Mouse (Mus musculus) gonadal fat pad, adult 2 months (tissue): Measurements from ENCODE around the gene Krt75. TPM values are rescaled to one million over a fixed set of nuclear protein-coding genes. Genes with fewer than 3 reads are reported as not detected.

ENCODE experiments used
- DNase-seq: peaks from one replicate; pipeline ENCODE4 v3.0.0-alpha.2; 2012; ENCODE audit warnings: low read depth
- polyA plus RNA-seq: library from polyadenylated mRNA; depleted of rRNA; stranded (reverse); fragments of >200 nt; gene quantifications from 2 replicates; pipeline ENCODE4 v1.2.3, GENCODE M21; 2012; rRNA removed

The Krt75 gene
- not detected in 2 replicates for polyA plus RNA-seq

DNA sequence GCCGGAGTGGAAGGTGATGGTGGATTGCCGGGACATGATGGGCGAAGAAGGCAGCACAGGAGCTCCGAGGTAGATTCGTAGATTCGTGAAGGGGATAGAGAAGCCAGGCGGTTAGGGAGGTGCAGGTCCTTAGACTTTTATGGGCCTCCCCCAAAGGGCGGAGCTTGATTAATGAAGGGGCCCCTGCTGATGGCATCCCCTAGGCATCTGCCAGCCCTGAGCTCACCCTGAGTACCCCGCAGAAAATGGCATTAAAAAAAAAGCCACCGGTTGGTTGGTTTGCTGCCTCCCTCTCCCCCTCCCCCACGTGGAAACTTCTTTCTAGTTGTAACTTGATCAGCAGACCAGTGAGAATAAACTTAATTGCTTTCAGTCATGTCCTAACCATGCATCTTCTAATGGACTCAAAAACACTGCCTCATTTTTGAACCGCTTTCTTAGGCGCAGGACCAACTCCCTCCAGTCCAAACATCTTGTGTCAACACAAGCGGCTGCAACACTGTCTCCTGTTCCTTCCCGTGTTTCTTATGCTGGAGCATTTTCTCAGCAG is at the start of gene Krt75:
Krt75 (minus strand) TSS at position 109 of the 550 bp plus-strand sequence.
- no peak for DNase-seq

DNA sequence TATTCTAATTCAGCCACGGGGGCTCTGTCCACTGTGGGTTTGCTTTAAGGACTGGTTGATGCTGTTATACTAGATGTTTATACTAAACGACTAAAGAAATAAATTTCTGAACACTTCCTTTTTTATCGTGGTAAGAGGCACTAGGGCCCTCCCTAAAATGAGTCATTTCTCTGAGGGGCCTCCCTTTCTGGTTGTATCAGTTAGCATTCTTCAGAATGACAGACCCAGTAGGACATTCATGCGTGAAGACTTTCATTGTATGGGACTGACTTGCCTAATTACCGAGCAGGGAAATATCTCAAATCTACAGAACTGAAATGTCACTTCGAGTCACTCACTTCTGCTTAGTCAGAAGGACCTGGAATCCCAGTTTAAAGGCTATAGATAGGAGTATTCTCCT is 25.4 kb upstream of the Krt75 start:
- no peak for DNase-seq

DNA sequence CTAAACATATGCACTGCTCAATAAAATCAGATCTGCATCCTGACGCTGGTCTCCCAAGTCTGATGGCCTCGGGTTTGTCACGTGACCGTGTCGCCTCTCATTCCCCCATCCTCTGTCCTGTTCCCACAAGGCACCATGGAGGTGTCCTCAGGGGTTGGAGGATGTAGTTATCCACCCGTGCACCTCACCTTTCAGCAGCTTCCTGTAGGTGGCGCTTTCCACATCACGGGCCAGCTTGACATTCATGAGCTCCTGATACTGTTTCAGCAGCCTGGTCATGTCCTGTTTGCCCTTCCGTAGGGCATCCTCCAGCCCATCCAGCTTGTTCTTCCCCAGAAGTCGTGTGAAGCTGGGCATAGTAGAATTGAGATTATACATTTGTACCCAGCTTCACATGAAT is 14.5 kb upstream of the Krt75 start:
- DNase-seq, result no peak

DNA sequence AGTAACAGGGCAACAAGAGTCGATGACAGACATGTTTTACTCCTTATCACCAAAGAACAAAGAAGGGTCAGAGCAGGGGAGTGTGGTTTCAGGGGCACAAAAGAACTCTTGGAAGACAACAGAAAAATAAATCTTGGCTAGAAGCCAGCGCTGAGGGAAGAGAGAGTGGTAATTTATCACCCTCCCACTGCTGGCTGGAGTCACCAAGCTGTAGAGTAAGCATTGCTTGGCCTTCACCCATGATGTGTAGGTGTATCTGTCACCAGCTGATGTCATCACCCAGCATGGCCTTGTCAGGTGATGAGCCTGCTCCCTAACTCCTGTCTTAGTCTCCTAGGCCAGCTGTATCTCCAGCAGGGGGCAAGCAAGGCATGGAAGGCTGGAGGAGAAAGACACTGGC is 10.8 kb upstream of the Krt75 start:
- DNase-seq, result peak; percentile 77

DNA sequence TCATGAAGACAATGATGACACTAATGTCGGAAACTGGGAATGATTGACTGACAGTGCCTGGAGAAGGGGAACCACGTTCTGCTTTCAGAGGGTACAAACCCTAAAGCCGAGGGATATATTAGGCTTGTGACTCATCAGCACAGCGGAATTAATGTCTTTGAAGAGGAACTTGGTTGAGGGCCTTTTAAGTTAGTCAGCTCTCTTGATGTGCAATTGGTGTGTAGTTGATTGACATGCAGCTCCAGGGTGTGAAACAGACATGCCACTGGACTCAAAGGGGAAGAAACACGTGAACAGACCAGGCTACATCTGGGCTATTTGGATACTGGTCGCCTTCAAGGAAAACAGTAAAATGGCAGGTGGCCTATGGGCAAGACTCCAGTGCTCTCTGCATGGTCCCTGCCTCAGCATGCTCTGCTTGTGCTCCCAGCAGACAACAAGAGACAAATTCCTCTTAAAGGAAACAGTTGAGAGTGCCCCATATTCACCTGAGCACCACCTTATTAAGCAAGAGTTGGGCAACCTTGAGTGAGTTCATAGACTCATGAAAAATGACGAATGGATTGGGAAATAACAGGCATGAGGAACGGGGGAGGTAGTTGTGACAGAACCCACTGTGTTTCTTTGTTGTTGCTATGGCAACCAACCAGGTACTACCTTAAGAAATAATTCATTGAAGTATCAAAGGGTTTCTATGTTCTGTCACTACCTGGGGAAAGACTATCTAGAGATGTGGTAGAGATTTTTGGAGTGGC is 9.7 kb upstream of the Krt75 start:
- DNase-seq, result peak; percentile 81

DNA sequence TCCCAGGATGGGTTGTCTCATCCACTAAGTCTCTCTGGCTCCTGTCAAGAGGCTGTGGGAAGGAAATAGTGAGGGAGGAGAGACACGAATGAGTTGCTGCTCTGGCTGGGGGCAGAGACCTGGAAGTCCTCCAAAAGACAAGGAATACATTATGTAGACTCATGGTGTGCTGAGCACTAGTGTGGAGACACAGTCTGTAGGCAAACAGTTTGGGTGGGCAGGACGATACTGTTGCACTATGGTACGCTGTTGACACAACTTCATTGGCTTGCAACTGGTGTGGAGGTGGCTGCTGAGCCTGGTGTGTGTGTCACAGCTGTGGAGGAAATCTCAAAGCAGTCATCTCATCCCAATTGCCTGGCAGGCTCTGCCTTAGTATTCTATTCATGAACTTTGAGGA is 8.0 kb upstream of the Krt75 start:
- no peak for DNase-seq

DNA sequence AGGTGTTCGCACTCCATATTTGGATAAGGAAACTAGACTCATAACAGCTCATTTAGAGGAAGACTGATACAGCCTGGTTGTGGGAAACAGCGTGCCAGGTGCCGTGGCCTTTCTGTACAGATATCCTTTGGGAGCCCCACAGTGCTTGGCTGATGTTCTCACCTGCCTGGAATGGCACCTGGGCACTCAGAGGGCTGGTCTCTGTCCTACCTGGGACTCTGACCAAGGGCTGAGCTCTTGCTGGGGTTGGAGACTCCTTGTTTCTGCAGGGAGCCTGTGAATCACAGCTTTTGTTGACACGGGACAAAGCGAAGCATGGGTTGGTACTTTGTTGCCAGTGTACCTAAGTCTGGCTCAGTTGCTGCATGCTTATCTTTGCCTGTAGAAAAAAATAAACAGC is 1.8 kb upstream of the Krt75 start:
- DNase-seq, result no peak

DNA sequence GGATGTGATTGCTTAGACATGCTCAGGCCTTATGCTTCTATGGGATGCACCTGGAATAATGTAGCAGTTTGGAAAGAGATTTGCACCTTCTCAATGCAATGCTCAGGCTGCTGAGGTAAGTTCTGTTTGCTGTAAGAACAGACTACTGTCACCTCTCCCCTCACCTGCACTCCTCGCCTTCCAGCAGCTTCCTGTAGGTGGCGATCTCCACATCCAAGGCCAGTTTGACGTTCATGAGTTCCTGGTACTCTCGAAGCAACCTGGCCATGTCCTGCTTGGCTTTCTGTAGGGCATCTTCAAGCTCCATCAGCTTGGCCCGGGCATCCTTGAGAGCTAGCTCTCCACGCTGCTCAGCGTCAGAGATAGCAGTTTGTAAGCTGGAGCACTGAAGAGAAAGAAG is 5.9 kb downstream of the Krt75 start:
- DNase-seq, result no peak

DNA sequence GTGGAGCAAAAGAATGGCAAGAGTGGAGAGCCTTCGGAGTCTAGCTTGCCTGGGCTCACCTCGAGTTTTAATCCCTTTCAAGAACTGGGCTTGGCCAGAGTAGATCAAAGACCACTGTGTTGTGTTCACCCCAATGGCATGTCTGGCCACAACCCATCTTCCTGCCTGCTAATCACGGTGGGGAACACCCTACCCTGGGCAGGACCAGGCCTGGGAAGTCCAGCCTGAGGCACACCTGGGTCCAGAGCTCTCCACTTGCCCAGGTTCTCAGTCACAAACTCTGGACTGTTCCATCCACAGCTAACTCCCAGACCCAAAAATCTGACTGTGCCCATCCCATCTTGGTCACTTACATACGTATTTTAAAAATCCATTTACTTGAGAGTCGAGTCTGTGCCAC is 10.9 kb downstream of the Krt75 start, which contains the start of gene Krt90:
Krt90 (minus strand) TSS at position 101 of the 400 bp plus-strand sequence.
- no peak for DNase-seq

DNA sequence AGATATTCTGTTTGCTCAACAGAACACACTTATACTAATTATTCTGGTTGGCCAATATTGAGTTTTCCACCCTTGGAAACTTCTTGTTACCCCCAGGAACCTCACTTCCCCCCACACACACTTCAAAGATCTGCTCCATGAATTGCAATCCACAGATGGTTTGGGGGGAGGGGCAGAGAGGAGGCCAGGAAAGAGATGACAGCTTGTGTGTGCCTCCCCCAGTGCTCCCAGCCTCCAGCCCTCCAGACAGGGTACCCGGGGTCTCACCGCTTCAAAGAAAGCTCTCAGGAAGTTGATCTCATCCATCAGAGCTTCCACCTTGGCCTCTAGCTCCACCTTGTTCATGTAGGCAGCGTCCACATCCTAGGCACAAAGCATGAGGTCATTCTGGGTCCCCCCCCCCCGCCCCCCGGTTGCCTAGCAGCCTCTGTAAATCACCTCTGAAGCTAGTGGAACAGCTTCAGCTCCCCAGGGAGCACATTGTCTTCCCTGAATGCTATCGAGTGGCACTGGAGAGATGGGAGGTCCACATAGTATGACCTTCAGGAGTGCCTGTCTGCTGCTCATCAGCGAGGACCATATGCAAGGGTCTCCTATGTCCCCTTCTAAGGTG is 15.6 kb downstream of the Krt75 start:
- no peak for DNase-seq

DNA sequence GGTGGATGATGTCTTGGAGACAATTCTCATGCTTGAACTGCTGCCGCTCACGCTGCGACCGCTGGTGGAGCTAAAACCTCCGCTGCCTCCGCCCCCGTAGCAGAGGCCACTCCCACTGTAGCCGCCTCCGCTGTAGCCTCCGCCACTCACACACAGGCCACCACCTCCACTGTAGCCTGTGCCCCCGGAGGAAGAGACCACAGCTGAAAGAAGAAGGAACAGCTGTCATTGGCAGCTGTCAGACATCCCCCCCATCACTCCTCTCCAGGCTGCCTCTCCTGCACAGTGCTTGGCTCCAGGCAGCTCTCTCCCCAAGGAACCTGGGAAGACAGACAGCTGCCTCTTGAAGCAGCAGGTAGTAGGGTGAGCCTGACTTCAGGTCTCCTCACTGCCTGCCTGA is 20.5 kb downstream of the Krt75 start:
- DNase-seq, result no peak

DNA sequence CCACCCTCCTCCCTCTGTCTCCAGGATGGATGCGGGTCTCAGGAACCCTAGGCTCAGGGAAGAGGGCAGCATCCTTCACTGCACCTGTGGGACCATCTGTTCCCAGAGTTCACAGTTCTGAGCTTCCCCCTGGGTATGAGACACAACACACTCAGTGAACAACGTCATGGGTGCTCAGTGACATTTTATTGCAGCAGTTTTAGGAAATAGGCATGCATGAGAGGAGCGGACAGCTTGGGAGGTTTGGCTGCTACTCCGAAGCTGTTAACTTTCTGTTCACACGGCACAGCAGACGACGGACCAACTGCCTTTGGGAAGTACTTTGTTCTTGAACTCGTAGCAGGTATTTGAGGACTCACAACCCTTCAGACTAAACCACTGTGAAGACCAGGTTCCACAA is 21.5 kb downstream of the Krt75 start:
- DNase-seq, result no peak

DNA sequence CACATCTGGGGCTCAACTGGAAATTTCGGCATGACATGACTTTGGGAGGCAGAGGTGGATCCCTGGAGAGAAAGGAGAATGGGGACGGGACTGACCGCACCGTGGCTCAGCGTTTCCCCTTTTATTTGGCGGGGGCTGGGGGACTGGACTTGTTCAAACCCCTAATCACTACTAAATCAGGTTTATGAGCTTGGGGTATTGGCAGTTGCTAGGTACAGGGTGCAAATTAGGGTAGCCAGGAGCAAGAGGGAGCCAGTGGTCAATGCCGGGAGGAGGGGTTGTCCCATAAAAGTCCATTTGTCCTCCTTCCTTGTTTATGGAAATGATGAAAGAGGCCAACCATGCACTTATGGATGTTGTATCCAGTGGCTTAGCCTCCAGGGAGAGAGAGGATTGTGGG is 23.1 kb downstream of the Krt75 start, which contains the start of gene Krt82:
Krt82 (minus strand) TSS at position 101 of the 400 bp plus-strand sequence.
- no peak for DNase-seq

DNA sequence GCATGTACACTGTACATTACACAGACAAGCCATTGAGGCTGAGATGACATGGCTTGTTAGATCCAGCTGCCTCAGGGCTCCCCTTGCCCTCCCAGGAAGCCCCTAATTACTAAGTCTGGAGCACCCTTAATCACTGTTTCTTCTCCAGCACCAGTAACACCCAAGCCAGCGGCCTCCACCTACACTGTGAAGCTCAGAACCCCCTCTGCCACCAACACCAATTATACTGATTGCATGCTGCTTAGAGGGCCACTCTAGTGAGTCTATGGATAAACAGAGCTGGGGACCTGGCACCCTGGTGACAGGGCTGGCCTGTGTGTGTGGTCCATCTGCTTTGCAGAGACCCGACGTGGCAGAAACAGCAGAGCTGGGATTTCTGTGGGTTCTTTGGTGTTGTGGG is 29.2 kb downstream of the Krt75 start:
- no peak for DNase-seq

DNA sequence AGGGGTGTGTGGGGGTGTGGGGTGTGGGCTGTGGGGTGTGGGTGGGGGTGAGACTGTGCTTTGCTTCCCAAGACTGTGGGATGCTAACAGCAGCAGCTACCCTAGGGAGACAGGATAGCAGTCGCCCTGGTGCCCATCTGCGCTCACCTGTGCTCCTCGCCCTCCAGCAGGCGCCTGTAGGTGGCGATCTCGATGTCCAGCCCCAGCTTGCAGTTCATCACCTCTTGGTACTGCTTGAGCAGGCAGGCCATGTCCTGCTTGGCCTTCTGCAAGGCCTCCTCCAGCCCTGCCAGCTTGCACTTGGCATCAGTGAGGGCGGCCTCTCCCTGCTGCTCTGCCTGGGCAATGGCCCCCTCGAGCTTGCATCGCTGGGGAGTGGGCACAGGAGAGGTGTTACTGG is 31.2 kb downstream of the Krt75 start:
- no peak for DNase-seq

DNA sequence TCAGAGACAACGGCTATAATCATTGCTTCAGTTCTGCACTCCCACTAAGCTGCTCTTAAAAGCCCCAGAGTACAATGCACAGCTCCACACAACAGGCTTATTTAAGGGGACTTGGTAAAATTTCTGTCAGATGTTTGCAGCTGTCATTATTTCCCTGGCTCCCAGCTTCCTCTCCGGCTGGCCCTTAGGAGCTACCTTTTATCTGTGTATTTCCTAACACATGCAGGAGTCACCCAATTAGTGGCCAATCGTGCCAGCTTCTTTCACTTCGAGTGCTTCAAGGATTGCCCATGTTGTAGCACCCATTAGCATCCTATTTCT is 35.2 kb downstream of the Krt75 start:
- DNase-seq, result no peak

DNA sequence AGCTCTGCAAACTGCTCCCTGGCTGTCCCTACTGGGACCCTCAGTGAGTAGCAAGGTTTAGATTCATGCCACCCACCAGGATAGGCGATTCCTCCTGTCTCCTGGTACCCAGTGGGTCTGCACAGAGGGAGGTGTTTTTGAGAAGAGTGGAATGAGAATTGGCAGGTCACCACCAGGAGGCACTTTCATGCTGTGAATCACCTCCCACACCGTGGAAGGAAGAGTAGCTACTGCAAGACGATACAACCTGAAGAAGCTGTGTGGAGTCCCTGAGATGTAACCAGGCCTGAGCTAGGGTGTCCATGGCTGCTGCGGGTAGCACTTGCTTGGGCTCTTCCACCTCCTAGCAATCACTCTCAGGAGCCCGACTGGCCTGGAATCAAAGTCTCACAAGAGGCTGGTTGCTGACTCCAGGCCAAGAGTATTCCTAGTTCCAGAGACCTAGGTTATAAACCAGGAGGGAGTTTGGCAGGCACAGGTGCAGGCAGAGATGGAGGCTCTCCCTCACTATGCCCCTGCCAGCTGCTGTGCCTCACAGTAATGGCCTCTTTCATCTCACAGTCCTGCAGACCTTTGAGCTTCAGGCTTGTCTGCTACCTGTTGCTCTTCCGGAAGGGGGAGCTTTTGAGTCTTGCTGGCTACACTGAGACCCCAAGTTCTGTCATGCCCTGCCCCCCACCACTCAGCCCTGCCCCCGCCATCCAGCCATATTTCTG is 35.7 kb downstream of the Krt75 start:
- DNase-seq, result no peak

DNA sequence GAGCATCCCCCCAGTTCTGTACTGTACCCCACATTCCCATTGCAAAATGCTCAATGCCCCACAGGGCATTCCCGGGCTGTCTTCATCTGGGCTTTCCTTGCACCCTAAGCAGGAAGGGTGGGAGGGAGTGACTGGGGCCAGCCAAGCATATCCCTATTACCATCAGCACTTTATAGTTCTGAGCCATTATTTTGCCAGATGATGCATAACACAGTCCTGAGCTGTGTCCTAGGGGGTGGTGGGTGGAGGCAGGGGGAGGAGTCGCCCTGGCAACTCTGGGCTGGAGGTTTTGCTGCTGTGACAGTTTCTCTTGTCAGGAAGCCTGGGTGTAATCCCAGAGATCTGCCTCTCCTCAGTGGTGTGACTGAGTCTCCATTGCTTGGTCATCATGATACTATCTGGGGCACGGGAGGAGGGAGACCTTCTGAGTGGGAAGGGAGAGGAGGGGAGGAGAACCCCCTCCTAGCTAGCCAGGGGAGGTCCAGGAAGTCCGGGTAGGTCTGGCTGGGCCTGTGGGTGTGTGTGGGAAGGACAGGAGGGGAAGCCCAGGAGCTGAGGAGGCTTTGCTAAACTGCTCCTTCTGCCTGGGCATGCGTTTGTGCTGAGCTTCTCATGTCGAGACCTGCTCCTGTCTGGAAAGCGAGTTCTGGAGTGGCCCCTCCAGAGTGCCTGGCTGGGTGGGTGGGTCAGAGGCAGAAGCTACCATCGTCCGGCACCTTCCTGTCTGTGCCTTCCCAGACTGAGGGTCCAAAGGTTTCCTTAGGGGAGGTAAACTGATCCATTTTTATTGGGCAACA is 37.5 kb downstream of the Krt75 start:
- peak; percentile 36 for DNase-seq

DNA sequence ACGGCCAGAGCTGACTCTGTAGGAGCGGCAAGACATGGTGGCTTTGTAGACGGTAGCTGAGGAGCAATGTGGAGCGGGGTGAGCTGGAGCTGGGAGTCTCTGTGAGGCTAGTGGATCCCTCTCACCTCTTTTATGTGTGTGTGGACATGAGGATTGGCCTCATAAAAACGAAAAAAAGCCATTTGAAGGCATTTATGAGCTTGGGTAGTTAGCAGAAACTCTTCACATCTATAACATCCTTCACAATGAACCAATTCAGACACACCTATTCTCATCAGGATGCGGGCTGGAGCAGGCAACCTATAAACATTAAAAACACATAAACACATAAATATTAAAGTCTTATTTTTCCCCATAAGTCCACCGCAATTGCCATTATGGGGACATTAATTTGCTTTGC is 41.0 kb downstream of the Krt75 start, which contains the start of gene Krt84:
Krt84 (minus strand) TSS at position 101 of the 400 bp plus-strand sequence.
- DNase-seq, result no peak

DNA sequence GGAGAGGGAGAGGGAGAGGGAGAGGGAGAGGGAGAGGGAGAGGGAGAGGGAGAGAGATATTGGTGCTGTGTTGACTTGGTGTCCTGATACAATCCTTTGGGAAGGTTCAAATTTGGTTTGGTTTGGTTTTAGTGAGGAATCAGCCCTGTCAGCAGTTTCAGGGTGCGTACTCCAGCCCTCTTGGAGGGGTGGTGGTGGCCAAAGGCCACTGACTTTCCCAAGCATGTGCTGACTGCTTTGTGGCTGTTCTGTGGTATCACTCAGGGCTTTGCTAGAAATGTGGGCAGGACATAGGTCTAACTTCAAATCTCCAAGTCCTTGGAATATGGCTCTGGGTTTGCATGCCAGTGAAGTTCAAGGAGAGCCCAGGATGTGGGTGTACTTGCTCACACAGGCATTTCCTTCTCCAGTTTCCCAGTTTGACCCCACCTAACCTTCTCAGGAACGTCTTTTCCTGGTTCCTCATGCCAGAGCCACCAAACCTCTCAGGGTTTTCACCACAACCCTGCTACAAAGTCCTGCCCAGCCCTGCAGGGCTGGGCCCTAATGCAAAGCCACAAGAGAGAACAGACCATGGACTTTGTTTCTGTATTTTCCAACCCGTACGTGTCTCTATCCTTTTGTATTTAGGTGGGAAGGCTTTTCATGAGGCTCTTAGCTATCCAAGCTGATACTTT is 51.0 kb downstream of the Krt75 start:
- DNase-seq, result no peak

DNA sequence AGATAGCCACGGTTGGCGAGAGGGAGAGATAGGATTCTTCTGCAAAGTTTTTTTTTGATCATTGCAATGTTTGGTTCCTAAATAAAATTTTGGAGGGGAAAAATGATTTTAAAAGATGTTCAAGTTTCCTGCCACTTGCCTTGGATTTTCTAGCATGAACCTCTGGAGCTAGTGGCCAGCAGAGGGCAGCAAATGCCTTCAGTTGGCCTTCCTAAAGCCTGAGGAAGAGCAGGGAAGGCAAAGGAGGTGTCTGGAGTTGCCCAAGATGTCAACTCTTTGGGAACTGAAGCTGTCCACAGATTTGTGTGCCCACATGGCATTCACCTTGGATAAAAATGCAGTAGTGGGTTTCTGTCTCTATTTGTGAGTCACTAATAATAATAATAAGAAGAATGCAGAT is 53.9 kb downstream of the Krt75 start:
- DNase-seq, result peak; percentile 24
